Mouse (Mus musculus) CH12.LX (cell line): ENCODE results near the gene Inpp5a. TPM values are rescaled to one million over a fixed set of nuclear protein-coding genes. Genes with fewer than 3 reads are reported as not detected.

ENCODE experiments used
- DNase-seq: peaks from one replicate; pipeline ENCODE4 v3.0.0-alpha.2; 2013; ENCODE audit errors: extremely low read depth
- H3K27ac ChIP-seq: 2 replicates; pipeline ENCODE4 v1.5.1; 2012; ENCODE audit warnings: low read depth, mild to moderate bottlenecking, control low read depth, moderate library complexity; ENCODE audit not compliant: insufficient read depth
- H3K27me3 ChIP-seq: replicated peaks from 2 replicates; pipeline ENCODE3; 2012; ENCODE audit warnings: inconsistent platforms
- H3K36me3 ChIP-seq, 2 experiments: replicated peaks in 1 of 2; 2 replicates each; pipeline versions ENCODE3 to v1.6.1; 2012; ENCODE audit warnings: inconsistent platforms in 1 of 2, low read length in 1 of 2, mild to moderate bottlenecking in 1 of 2, mixed read lengths in 1 of 2, moderate library complexity in 1 of 2; ENCODE audit not compliant: control insufficient read depth in 1 of 2, insufficient read depth in 1 of 2
- H3K4me1 ChIP-seq, 2 experiments: 2 replicates each; pipeline ENCODE4 v1.6.1; 2012; ENCODE audit warnings: inconsistent platforms in 1 of 2, moderate library complexity in 1 of 2; ENCODE audit not compliant: insufficient read depth in 2 of 2, control insufficient read depth in 1 of 2
- H3K4me2 ChIP-seq: 2 replicates; pipeline ENCODE4 v1.6.1; 2012; ENCODE audit warnings: low read depth, mild to moderate bottlenecking, control low read depth; ENCODE audit not compliant: poor library complexity, insufficient read depth, severe bottlenecking
- H3K4me3 ChIP-seq, 3 experiments: fragments of 150-350 bp in 1 of 3; sonication (generic) in 1 of 3; replicated peaks in 1 of 3; 2 replicates each; pipeline versions ENCODE3 to v1.5.1; 2011 to 2012; ENCODE audit warnings: low read depth in 2 of 3, low read length in 2 of 3, mild to moderate bottlenecking in 2 of 3, moderate library complexity in 2 of 3, control low read depth in 1 of 3, improper control_type of control experiment in 1 of 3, inconsistent platforms in 1 of 3, mixed read lengths in 1 of 3; ENCODE audit not compliant: poor library complexity in 1 of 3
- H3K79me2 ChIP-seq: replicated peaks from 2 replicates; pipeline ENCODE4 v1.6.1; 2012; ENCODE audit warnings: mild to moderate bottlenecking, moderate library complexity; ENCODE audit not compliant: control insufficient read depth, poor library complexity, insufficient read depth, severe bottlenecking; ENCODE audit errors: extremely low read depth
- H3K9ac ChIP-seq: 2 replicates; pipeline ENCODE4 v1.6.1; 2012; ENCODE audit warnings: low read depth, mild to moderate bottlenecking, control low read depth, moderate library complexity; ENCODE audit not compliant: insufficient read depth
- H3K9me3 ChIP-seq: replicated peaks from 2 replicates; pipeline ENCODE3; 2012; ENCODE audit warnings: low read length, inconsistent platforms, mixed read lengths
- BHLHE40 ChIP-seq: IDR thresholded peaks from 2 replicates; pipeline ENCODE4 v1.6.1; 2011; ENCODE audit warnings: mild to moderate bottlenecking, low read depth, low read length, improper control_type of control experiment
- CHD1 ChIP-seq: IDR thresholded peaks from 2 replicates; pipeline ENCODE4 v1.6.1; 2012; ENCODE audit warnings: low read depth, low read length, improper control_type of control experiment, inconsistent platforms
- E2F4 ChIP-seq: IDR thresholded peaks from 2 replicates; pipeline ENCODE4 v1.6.1; 2011; ENCODE audit warnings: low read depth, low read length, improper control_type of control experiment; ENCODE audit not compliant: insufficient replicate concordance
- ELF1 ChIP-seq: IDR thresholded peaks from 2 replicates; pipeline ENCODE4 v1.6.1; 2014; ENCODE audit warnings: low read depth, mild to moderate bottlenecking, inconsistent platforms, low read length, improper control_type of control experiment
- ETS1 ChIP-seq: conservative IDR thresholded peaks from 2 replicates; pipeline ENCODE4 v1.6.1; 2012; ENCODE audit warnings: low read depth, mild to moderate bottlenecking, inconsistent platforms, low read length, improper control_type of control experiment, moderate library complexity
- GABPA ChIP-seq: IDR thresholded peaks from 2 replicates; pipeline ENCODE4 v1.6.1; 2012; ENCODE audit warnings: low read depth, low read length, improper control_type of control experiment, inconsistent platforms; ENCODE audit not compliant: insufficient replicate concordance
- JUND ChIP-seq: conservative IDR thresholded peaks from 2 replicates; pipeline ENCODE4 v1.6.1; 2011; ENCODE audit warnings: low read depth, low read length, improper control_type of control experiment
- KAT2A ChIP-seq: IDR thresholded peaks from 2 replicates; pipeline ENCODE4 v1.6.1; 2012; ENCODE audit warnings: low read length, improper control_type of control experiment, inconsistent platforms; ENCODE audit not compliant: insufficient replicate concordance
- MAX ChIP-seq: IDR thresholded peaks from 2 replicates; pipeline ENCODE4 v1.6.1; 2011; ENCODE audit warnings: low read length, improper control_type of control experiment
- MAZ ChIP-seq: IDR thresholded peaks from 2 replicates; pipeline ENCODE4 v1.6.1; 2012; ENCODE audit warnings: low read depth, mild to moderate bottlenecking, inconsistent platforms, low read length, improper control_type of control experiment, moderate library complexity
- NELFE ChIP-seq: IDR thresholded peaks from 2 replicates; pipeline ENCODE4 v1.6.1; 2011; ENCODE audit warnings: low read depth, low read length, improper control_type of control experiment
- PAX5 ChIP-seq: IDR thresholded peaks from 2 replicates; pipeline ENCODE4 v1.6.1; 2012; ENCODE audit warnings: low read length, inconsistent platforms, mixed read lengths
- POLR2A ChIP-seq: IDR thresholded peaks from 2 replicates; pipeline ENCODE4 v1.6.1; 2011; ENCODE audit warnings: low read depth, mild to moderate bottlenecking, improper control_type of control experiment, low read length
- POLR2AphosphoS2 ChIP-seq: IDR thresholded peaks from 2 replicates; pipeline ENCODE4 v1.6.1; 2011; ENCODE audit warnings: low read depth, low read length, improper control_type of control experiment
- SIN3A ChIP-seq: IDR thresholded peaks from 2 replicates; pipeline ENCODE4 v1.6.1; 2012; ENCODE audit warnings: low read length, improper control_type of control experiment, inconsistent platforms
- USF1 ChIP-seq: IDR thresholded peaks from 2 replicates; pipeline ENCODE4 v1.6.1; 2014; ENCODE audit warnings: low read depth, mild to moderate bottlenecking, inconsistent platforms, low read length, improper control_type of control experiment
- ZMIZ1 ChIP-seq: IDR thresholded peaks from 2 replicates; pipeline ENCODE4 v1.6.1; 2012; ENCODE audit warnings: low read depth, mild to moderate bottlenecking, inconsistent platforms, low read length, improper control_type of control experiment
- dilution Hi-C: fragments of 300-500 bp; cut with MboI; formaldehyde crosslinking; loops from 2 replicates; pipeline ENCODE4 v1.14.3; 2020; ENCODE audit warnings: low sequenced_read_pairs; ENCODE audit not compliant: extremely low pct_unique_long_range_greater_than_20kb, extremely low pct_ligation_motif_present
- in situ Hi-C: fragments of 300-500 bp; cut with MboI; formaldehyde crosslinking; loops from 3 replicates; pipeline ENCODE4 v1.14.3; 2019; ENCODE audit warnings: low sequenced_read_pairs, low pct_ligation_motif_present, low pct_unique_long_range_greater_than_20kb, mixed read lengths
- polyA plus RNA-seq: library from polyadenylated mRNA; unstranded; fragments of >175 nt; gene quantifications from 2 replicates; pipeline ENCODE4 v1.2.1, GENCODE M21; 2012; ENCODE audit warnings: low read depth; ENCODE audit not compliant: insufficient read length
- total RNA-seq, 2 experiments: library from RNA; depleted of rRNA; stranded (reverse); fragments of 300-350 nt in 1 of 2; fragments of >200 nt in 1 of 2; gene quantifications; 2 replicates each; pipeline ENCODE4 v1.2.3; 2012 to 2014

Gene Inpp5a
- total and polyA plus RNA-seq, 3 experiments: 1.7 to 5.4 (median 3.0) TPM

DNA sequence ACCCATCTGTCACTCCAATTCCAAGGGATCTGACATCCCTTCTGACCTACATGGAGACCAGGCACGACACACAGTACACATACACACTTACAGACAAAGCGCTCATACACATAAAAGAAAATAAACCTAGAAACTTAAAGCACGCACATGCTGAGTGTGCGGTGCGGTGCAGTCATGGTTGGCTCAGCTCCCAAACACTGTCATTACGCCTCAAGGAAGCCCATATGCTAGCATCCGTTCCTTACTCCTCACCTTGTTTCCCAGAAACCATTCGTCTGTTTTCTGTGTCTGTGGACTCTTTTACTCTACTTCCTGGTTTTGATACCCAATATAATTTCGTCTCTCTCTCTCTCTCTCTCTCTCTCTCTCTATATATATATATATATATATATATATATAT is 236.2 kb downstream of the Inpp5a start:
- Histone ChIP-seq H3K9ac (no peak overlapping the region), H3K9me3 (no peaks in the 10 kb centered on the region), H3K4me3 (no peak overlapping the region), H3K79me2 (no peaks in the 10 kb centered on the region), H3K36me3 (no peaks in the 10 kb centered on the region), H3K4me2 (no peak overlapping the region), H3K4me1 (no peaks in the 10 kb centered on the region), H3K27ac (no peak overlapping the region), H3K27me3 (peaks cover 53% of the 10 kb centered on the region)
- TF ChIP-seq MAZ: no peak
- TF ChIP-seq ZMIZ1: no peak
- no peak for TF ChIP-seq POLR2A
- no peak for TF ChIP-seq GABPA
- no peak for TF ChIP-seq NELFE
- no peak for TF ChIP-seq JUND
- TF ChIP-seq ELF1: no peak
- no peak for TF ChIP-seq E2F4
- TF ChIP-seq ETS1: no peak
- no peak for TF ChIP-seq BHLHE40
- TF ChIP-seq POLR2AphosphoS2: no peak
- no peak for TF ChIP-seq SIN3A
- TF ChIP-seq USF1: no peak
- TF ChIP-seq PAX5: no peak
- no peak for TF ChIP-seq MAX
- no peak for TF ChIP-seq CHD1
- TF ChIP-seq KAT2A: no peak
- in situ Hi-C loops (no loop called here), dilution Hi-C loops (no loop called here)
- DNase-seq: no peak

Other genes with a start within 250 kb of the Inpp5a start
- gene Lrrc27, start 176.1 kb upstream of the Inpp5a start, total RNA-seq (2012; rRNA removed): 0.21 TPM in 1 of 2 replicates, not detected in the other
- gene Lrrc27, start 176.1 kb upstream of the Inpp5a start, total RNA-seq (2014; rRNA removed): not detected in 2 replicates
- not detected in 2 replicates for gene Lrrc27, start 176.1 kb upstream of the Inpp5a start, polyA plus RNA-seq
- not detected in 2 replicates for gene Stk32c, start 175.8 kb upstream of the Inpp5a start, total RNA-seq (2012; rRNA removed)
- not detected in 2 replicates for gene Stk32c, start 175.8 kb upstream of the Inpp5a start, total RNA-seq (2014; rRNA removed)
- not detected in 2 replicates for gene Stk32c, start 175.8 kb upstream of the Inpp5a start, polyA plus RNA-seq
- gene Pwwp2b, start 140.6 kb upstream of the Inpp5a start, total RNA-seq (2012; rRNA removed): 0.08 TPM in 1 of 2 replicates, not detected in the other
- not detected in 2 replicates for gene Pwwp2b, start 140.6 kb upstream of the Inpp5a start, total RNA-seq (2014; rRNA removed)
- not detected in 2 replicates for gene Pwwp2b, start 140.6 kb upstream of the Inpp5a start, polyA plus RNA-seq
- not detected in 2 replicates for gene Nkx6-2, start 193.7 kb downstream of the Inpp5a start, total RNA-seq (2012; rRNA removed)
- gene Nkx6-2, start 193.7 kb downstream of the Inpp5a start, total RNA-seq (2014; rRNA removed): not detected in 2 replicates
- gene Nkx6-2, start 193.7 kb downstream of the Inpp5a start, polyA plus RNA-seq: not detected in 2 replicates